Mouse (Mus musculus) lung, postnatal 0 days (tissue): ENCODE measurements around the gene Krt18. TPM values are rescaled to one million over a fixed set of nuclear protein-coding genes. Genes with fewer than 3 reads are reported as not detected.

Experiments
- ATAC-seq: fragments of 200-750 bp; cut with Nextera tagmentation; 2 replicates; pipeline ENCODE4 v1.8.0; 2017; ENCODE audit warnings: moderate library complexity
- DNase-seq: peaks from one replicate; pipeline ENCODE4 v3.0.0-alpha.2; 2016; ENCODE audit warnings: low spot score
- H3K27ac ChIP-seq: fragments of 300-500 bp; sonication (generic); 2 replicates; pipeline ENCODE4 v1.5.1; 2014; ENCODE audit warnings: antibody characterized with exemption, mild to moderate bottlenecking, low read length, mixed read lengths
- H3K27me3 ChIP-seq: fragments of 300-500 bp; sonication (generic); replicated peaks from 2 replicates; pipeline ENCODE4 v1.6.1; 2014; ENCODE audit warnings: low read length, mixed read lengths; ENCODE audit not compliant: insufficient read depth
- H3K36me3 ChIP-seq: fragments of 300-500 bp; sonication (generic); 2 replicates; pipeline ENCODE4 v1.6.1; 2014; ENCODE audit warnings: low read length, mixed read lengths; ENCODE audit not compliant: insufficient read depth
- H3K4me1 ChIP-seq: fragments of 300-500 bp; sonication (generic); 2 replicates; pipeline ENCODE4 v1.6.1; 2014; ENCODE audit warnings: antibody characterized with exemption, low read depth, low read length, mixed read lengths; ENCODE audit not compliant: insufficient read depth
- H3K4me2 ChIP-seq: fragments of 300-500 bp; sonication (generic); replicated peaks from 2 replicates; pipeline ENCODE4 v1.6.1; 2014; ENCODE audit warnings: low read depth, mild to moderate bottlenecking, low read length, moderate library complexity, mixed read lengths
- H3K4me3 ChIP-seq: fragments of 300-500 bp; sonication (generic); 2 replicates; pipeline ENCODE4 v1.5.1; 2014; ENCODE audit warnings: low read depth, low read length
- H3K9ac ChIP-seq: fragments of 300-500 bp; sonication (generic); replicated peaks from 2 replicates; pipeline ENCODE4 v1.6.1; 2014; ENCODE audit warnings: low read depth, mild to moderate bottlenecking
- H3K9me3 ChIP-seq: fragments of 300-500 bp; sonication (generic); 2 replicates; pipeline ENCODE4 v1.6.1; 2016; ENCODE audit warnings: low read length, mixed read lengths
- CTCF ChIP-seq: IDR thresholded peaks from 2 replicates; pipeline ENCODE4 v1.5.1; 2016; ENCODE audit warnings: antibody characterized with exemption, mild to moderate bottlenecking
- EP300 ChIP-seq: IDR thresholded peaks from 2 replicates; pipeline ENCODE4 v1.6.1; 2016; ENCODE audit warnings: antibody characterized with exemption, mild to moderate bottlenecking, control low read depth
- WGBS: fragments of 180-500 bp; shearing (Covaris S2); extraction: QIAGEN DNeasy Blood & Tissue Kit; methylation state at CpG from one replicate; pipeline ENCODE4 v1.1.7; 2014; 5-methylcytosine and 5-hydroxymethylcytosine counted together
- polyA plus RNA-seq: library from polyadenylated mRNA; unstranded; fragments of >200 nt; fragmentation: Nextera tagmentation; extraction: Ambion mirVana; gene quantifications from 2 replicates; pipeline ENCODE4 v1.2.1, GENCODE M21; 2015

Krt18 gene
- polyA plus RNA-seq, 1 experiment from 2014 or later: 248 TPM

GRCm38 (mm10) chr15:102049871-102050270, 21.9 kb downstream of the Krt18 start:
- Histone ChIP-seq H3K27ac (no peak overlapping the region), H3K4me2 (no peak overlapping the region)
- no peak for DNase-seq

GRCm38 (mm10) chr15:102051920-102052683, 24.1 kb downstream of the Krt18 start:
- H3K4me1 ChIP-seq: no peaks in the 10 kb centered on the region
- H3K4me2 ChIP-seq: peak overlapping the region; percentile 60
- H3K27me3 ChIP-seq: no peaks in the 10 kb centered on the region
- no peaks in the 10 kb centered on the region for H3K9me3 ChIP-seq
- ATAC-seq (peak; percentile 75), DNase-seq (peak; percentile 60)
- peak overlapping the region; percentile 26 for H3K4me3 ChIP-seq
- TF ChIP-seq CTCF: peak; percentile 31
- no peak for TF ChIP-seq EP300
- H3K36me3 ChIP-seq: no peaks in the 10 kb centered on the region
- H3K27ac ChIP-seq: no peak overlapping the region
- 3% methylated on average over 25 of the region's 33 CpGs for WGBS
- no peak overlapping the region for H3K9ac ChIP-seq

More at GRCm38 (mm10) chr15:102049871-102050270, 21.9 kb downstream of the Krt18 start:
- H3K9ac ChIP-seq: no peak overlapping the region
- H3K4me1 ChIP-seq: no peaks in the 10 kb centered on the region
- no peaks in the 10 kb centered on the region for H3K27me3 ChIP-seq
- H3K9me3 ChIP-seq: no peaks in the 10 kb centered on the region
- TF ChIP-seq EP300: no peak
- TF ChIP-seq CTCF: no peak
- H3K4me3 ChIP-seq: no peak overlapping the region
- no peak for ATAC-seq
- no peaks in the 10 kb centered on the region for H3K36me3 ChIP-seq

- H3K36me3 ChIP-seq: no peaks in the 10 kb centered on the region
- DNase-seq: no peak
- no peaks in the 10 kb centered on the region for H3K4me1 ChIP-seq
- H3K9ac ChIP-seq: no peak overlapping the region
- ATAC-seq: no peak
- no peaks in the 10 kb centered on the region for H3K9me3 ChIP-seq
- no peak overlapping the region for H3K27ac ChIP-seq
- WGBS: 89% methylated on average over 15 of the region's 15 CpGs
- no peak for TF ChIP-seq EP300
- no peak for TF ChIP-seq CTCF
- no peak overlapping the region for H3K4me3 ChIP-seq
- no peak overlapping the region for H3K4me2 ChIP-seq
- H3K27me3 ChIP-seq: no peaks in the 10 kb centered on the region
These were observed 28.7 kb downstream of the Krt18 start for GRCm38 (mm10) chr15:102056495-102057174.

- WGBS: 3% methylated on average over 20 of the region's 20 CpGs
- H3K27ac ChIP-seq: no peak overlapping the region
These were observed 37.8 kb downstream of the Krt18 start for GRCm38 (mm10) chr15:102065661-102066325.

GRCm38 (mm10) chr15:102070476-102071467, 42.8 kb downstream of the Krt18 start:
- no peaks in the 10 kb centered on the region for H3K9me3 ChIP-seq
- no peak overlapping the region for H3K9ac ChIP-seq
- no peaks in the 10 kb centered on the region for H3K27me3 ChIP-seq
- H3K36me3 ChIP-seq: no peaks in the 10 kb centered on the region
- no peak overlapping the region for H3K4me3 ChIP-seq
- ATAC-seq (no peak), DNase-seq (no peak)
- TF ChIP-seq CTCF (no peak), EP300 (no peak)
- H3K4me1 ChIP-seq: peaks cover 9% of the 10 kb centered on the region; the same call in 1 of the 2 replicates
- H3K27ac ChIP-seq: no peak overlapping the region
- no peak overlapping the region for H3K4me2 ChIP-seq
- WGBS: 68% methylated on average over 13 of the region's 13 CpGs

More at GRCm38 (mm10) chr15:102065661-102066325, 37.8 kb downstream of the Krt18 start:
- TF ChIP-seq CTCF: peak; percentile 99
- no peak for TF ChIP-seq EP300
- H3K36me3 ChIP-seq: no peaks in the 10 kb centered on the region
- H3K4me2 ChIP-seq: no peak overlapping the region
- H3K4me1 ChIP-seq: no peaks in the 10 kb centered on the region
- H3K9ac ChIP-seq: no peak overlapping the region
- ATAC-seq (peak; percentile 91), DNase-seq (peak; percentile 97)
- H3K4me3 ChIP-seq: no peak overlapping the region
- no peaks in the 10 kb centered on the region for H3K27me3 ChIP-seq
- H3K9me3 ChIP-seq: no peaks in the 10 kb centered on the region
